Mouse (Mus musculus): Measurements from ENCODE around the gene Cpd. TPM values are rescaled to one million over a fixed set of nuclear protein-coding genes. Genes with fewer than 3 reads are reported as not detected.

Cpd gene
- 14.3 and 14.8 TPM in 2 replicates for polyA plus RNA-seq (2014; fragmentation: Nextera tagmentation; extraction: Ambion mirVana)

DNA sequence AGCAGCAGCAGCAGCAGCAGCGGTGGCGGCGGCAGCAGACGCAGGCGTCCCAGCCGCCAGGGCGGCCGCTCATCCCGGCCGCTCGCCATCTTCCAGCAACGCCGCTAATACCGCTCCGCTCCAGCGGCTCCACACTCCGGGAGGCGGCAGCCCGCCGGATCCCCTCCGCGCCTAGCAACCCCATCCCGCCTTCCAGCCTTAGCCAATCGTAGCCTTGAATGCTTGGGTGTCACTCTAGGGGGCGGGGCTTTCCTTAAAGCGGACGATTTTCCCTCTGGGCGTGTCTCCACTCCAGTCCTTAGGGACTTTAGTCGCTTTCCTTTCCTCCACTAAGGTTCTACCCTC, at the start of gene Cpd:
Cpd (minus strand) TSS at position 141 of the 345 bp plus-strand sequence.
- H3K36me3 ChIP-seq (ENCODE audit: control insufficient read depth, insufficient read depth, low read length) = no peaks in the 10 kb centered on the region
- ATAC-seq (ENCODE audit: insufficient number of reproducible peaks, low FRiP score, low TSS enrichment, low read depth) = peak; percentile 98
- WGBS = under 1% methylated on average over 22 of the region's 29 CpGs
- H3K4me3 ChIP-seq (ENCODE audit: low read depth, low read length) = peak within 1 kb of the TSS; percentile 88
- DNase-seq (ENCODE audit: low spot score) = peak; percentile 96
- peak within 1 kb of the TSS; percentile 83 for H3K9ac ChIP-seq (ENCODE audit: low read length)
- 0 out of 2 replicates have a peak within 1 kb of the TSS, but pooled peaks have one; percentile 45 for H3K27ac ChIP-seq (replicated peaks; ENCODE audit: low read depth, low read length)
- no peaks in the 10 kb centered on the region for H3K27me3 ChIP-seq (ENCODE audit: control insufficient read depth, insufficient read depth, low read length)
- peak within 1 kb of the TSS; percentile 98 for H3K4me2 ChIP-seq (ENCODE audit: low read depth, severe bottlenecking)
- no peaks in the 10 kb centered on the region for H3K9me3 ChIP-seq (ENCODE audit: control insufficient read depth, low read length)
- H3K4me1 ChIP-seq (ENCODE audit: control insufficient read depth, insufficient read depth, low read length) = peaks cover 16% of the 10 kb centered on the region

DNA sequence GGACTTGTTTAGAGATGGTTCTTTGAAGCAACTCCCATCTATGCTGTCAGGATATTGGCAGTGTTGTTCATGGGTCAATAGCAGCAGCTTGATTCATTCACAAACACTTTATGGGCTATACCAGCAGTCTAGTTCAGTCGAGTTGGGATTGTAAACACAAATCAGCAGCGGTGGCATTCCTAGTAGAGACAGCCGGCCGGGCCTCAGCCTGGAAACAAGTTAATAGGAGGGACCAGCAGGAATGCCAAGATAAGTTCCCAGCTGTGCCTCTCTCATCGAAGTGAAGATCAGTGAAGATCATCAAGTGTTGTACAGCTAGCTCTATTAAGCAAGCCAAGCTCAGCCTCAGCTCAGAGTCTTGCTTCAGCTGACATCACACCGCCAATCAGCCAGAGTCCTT, 49.5 kb upstream of the Cpd start:
- H3K36me3 ChIP-seq (ENCODE audit: control insufficient read depth, insufficient read depth, low read length) = no peaks in the 10 kb centered on the region
- ATAC-seq (ENCODE audit: insufficient number of reproducible peaks, low FRiP score, low TSS enrichment, low read depth) (no peak), DNase-seq (ENCODE audit: low spot score) (no peak)
- no peak overlapping the region for H3K4me2 ChIP-seq (ENCODE audit: low read depth, severe bottlenecking)
- H3K27ac ChIP-seq (replicated peaks; ENCODE audit: low read depth, low read length) = no peak overlapping the region
- H3K9me3 ChIP-seq (ENCODE audit: control insufficient read depth, low read length) = no peaks in the 10 kb centered on the region
- no peak overlapping the region for H3K4me3 ChIP-seq (ENCODE audit: low read depth, low read length)
- H3K27me3 ChIP-seq (ENCODE audit: control insufficient read depth, insufficient read depth, low read length) = no peaks in the 10 kb centered on the region
- 0 out of 2 replicates have a peak, but pooled peaks cover 4% of the 10 kb centered on the region for H3K4me1 ChIP-seq (ENCODE audit: control insufficient read depth, insufficient read depth, low read length)
- no peak overlapping the region for H3K9ac ChIP-seq (ENCODE audit: low read length)
- 60% methylated on average over 6 of the region's 6 CpGs for WGBS

DNA sequence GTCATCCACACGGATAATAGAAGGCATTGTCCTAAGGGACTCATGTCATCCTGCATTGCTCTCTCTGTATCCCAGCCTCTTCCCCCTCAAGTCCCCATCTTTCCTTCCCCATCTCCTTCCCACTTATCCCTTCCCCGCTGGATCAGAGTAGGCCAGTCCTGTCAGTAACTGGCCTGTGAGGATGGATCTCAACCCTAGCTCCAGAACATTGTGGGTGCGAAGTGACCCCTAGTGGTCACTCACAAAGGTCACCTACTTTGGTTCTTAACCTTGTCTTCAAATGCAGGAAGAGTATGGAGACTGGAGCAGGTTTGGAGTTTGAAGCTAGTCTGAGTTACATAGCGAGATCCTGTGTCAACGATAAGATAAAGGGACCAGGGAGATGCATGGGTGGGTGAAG, 47.4 kb upstream of the Cpd start:
- no peaks in the 10 kb centered on the region for H3K27me3 ChIP-seq (ENCODE audit: control insufficient read depth, insufficient read depth, low read length)
- H3K4me2 ChIP-seq (ENCODE audit: low read depth, severe bottlenecking) = no peak overlapping the region
- H3K9ac ChIP-seq (ENCODE audit: low read length) = no peak overlapping the region
- no peaks in the 10 kb centered on the region for H3K9me3 ChIP-seq (ENCODE audit: control insufficient read depth, low read length)
- 36% methylated on average over 5 of the region's 5 CpGs for WGBS
- ATAC-seq (ENCODE audit: insufficient number of reproducible peaks, low FRiP score, low TSS enrichment, low read depth) (no peak), DNase-seq (ENCODE audit: low spot score) (peak; percentile 69)
- no peak overlapping the region for H3K4me3 ChIP-seq (ENCODE audit: low read depth, low read length)
- no peaks in the 10 kb centered on the region for H3K36me3 ChIP-seq (ENCODE audit: control insufficient read depth, insufficient read depth, low read length)
- H3K27ac ChIP-seq (replicated peaks; ENCODE audit: low read depth, low read length) = no peak overlapping the region
- peaks cover 7% of the 10 kb centered on the region; the same call in 1 of the 2 replicates for H3K4me1 ChIP-seq (ENCODE audit: control insufficient read depth, insufficient read depth, low read length)

DNA sequence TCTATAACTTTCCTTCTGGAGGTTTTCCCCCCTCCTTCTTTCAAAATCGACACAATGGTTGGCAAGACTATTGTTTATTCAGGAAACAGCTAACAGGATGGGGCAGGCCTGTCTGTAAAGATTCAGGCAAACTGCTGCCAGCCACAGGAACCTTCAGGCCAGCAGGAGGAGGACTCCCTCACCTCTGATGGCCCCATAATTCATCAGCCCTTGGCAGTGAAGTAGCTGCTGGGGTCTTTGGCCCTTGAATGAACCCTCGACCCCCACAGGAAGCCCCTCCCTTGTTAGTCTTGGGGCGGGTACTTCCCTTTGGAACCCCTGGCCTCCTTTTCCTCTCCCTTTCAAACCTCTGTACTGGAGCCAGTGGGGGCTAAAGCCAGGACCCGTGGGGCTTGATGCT, 46.8 kb upstream of the Cpd start:
- Histone ChIP-seq H3K36me3 (ENCODE audit: control insufficient read depth, insufficient read depth, low read length) (no peaks in the 10 kb centered on the region), H3K9ac (ENCODE audit: low read length) (no peak overlapping the region), H3K27me3 (ENCODE audit: control insufficient read depth, insufficient read depth, low read length) (no peaks in the 10 kb centered on the region), H3K9me3 (ENCODE audit: control insufficient read depth, low read length) (no peaks in the 10 kb centered on the region), H3K4me1 (ENCODE audit: control insufficient read depth, insufficient read depth, low read length) (peaks cover 7% of the 10 kb centered on the region; the same call in 1 of the 2 replicates), H3K4me3 (ENCODE audit: low read depth, low read length) (no peak overlapping the region), H3K27ac (replicated peaks; ENCODE audit: low read depth, low read length) (no peak overlapping the region), H3K4me2 (ENCODE audit: low read depth, severe bottlenecking) (no peak overlapping the region)
- no peak for ATAC-seq (ENCODE audit: insufficient number of reproducible peaks, low FRiP score, low TSS enrichment, low read depth)
- WGBS = 12% methylated on average over 4 of the region's 4 CpGs
- peak; percentile 36 for DNase-seq (ENCODE audit: low spot score)

DNA sequence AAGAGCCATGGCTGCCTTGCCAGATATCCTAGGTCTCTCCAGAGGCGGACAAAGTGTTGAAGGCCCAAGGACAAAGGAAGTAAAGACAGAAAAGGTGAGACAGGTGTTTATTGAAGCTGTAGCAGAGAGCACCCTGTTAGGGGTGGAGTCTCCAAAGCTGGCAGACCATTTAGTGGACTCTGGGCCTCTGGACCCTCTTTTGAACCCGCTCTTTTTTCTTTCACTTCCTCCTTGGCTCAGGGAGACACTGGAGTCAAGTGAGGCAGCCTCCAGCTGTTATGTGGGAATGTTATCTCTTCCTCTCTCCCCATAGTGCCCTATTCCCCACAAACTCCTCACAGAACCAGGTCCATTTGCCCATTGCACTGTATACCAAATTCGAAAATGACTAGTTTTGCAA, 46.2 kb upstream of the Cpd start:
- DNase-seq (ENCODE audit: low spot score) (no peak), ATAC-seq (ENCODE audit: insufficient number of reproducible peaks, low FRiP score, low TSS enrichment, low read depth) (no peak)
- Histone ChIP-seq H3K27me3 (ENCODE audit: control insufficient read depth, insufficient read depth, low read length) (no peaks in the 10 kb centered on the region), H3K4me3 (ENCODE audit: low read depth, low read length) (no peak overlapping the region), H3K4me2 (ENCODE audit: low read depth, severe bottlenecking) (no peak overlapping the region), H3K9ac (ENCODE audit: low read length) (no peak overlapping the region), H3K36me3 (ENCODE audit: control insufficient read depth, insufficient read depth, low read length) (no peaks in the 10 kb centered on the region), H3K4me1 (ENCODE audit: control insufficient read depth, insufficient read depth, low read length) (peaks cover 7% of the 10 kb centered on the region; the same call in 1 of the 2 replicates), H3K9me3 (ENCODE audit: control insufficient read depth, low read length) (no peaks in the 10 kb centered on the region), H3K27ac (replicated peaks; ENCODE audit: low read depth, low read length) (no peak overlapping the region)
- WGBS = 89% methylated on average over 3 of the region's 3 CpGs

DNA sequence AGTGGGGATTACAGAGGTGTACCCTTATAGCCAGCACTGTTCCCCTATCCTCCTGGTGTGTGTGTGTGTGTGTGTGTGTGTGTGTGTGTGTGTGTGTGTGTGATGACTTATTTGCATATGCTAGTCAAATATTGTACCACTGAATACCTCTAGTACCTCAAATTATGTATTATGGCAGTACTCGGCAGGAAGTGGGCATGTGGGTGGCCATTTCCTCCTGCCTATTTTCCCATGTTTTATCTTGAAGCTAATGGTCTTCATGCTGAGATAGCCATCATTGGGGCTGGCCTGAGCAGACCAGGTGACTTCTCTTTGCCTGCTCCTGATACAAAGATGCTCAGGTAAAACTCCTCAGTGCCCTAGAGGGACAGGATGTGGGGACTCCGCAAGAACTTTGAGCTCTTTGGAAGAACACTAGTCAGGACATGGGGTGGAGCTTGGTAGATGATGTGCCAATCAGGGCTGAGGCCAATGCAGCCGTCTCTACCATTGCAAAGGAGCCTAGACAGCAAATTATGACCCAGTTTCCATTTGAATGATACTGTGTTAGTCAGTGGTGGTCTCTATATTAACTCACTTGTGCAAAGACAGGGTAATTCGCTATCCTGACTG, 45.0 kb upstream of the Cpd start:
- ATAC-seq (ENCODE audit: insufficient number of reproducible peaks, low FRiP score, low TSS enrichment, low read depth) (no peak), DNase-seq (ENCODE audit: low spot score) (no peak)
- no peaks in the 10 kb centered on the region for H3K36me3 ChIP-seq (ENCODE audit: control insufficient read depth, insufficient read depth, low read length)
- H3K4me2 ChIP-seq (ENCODE audit: low read depth, severe bottlenecking) = no peak overlapping the region
- no peaks in the 10 kb centered on the region for H3K27me3 ChIP-seq (ENCODE audit: control insufficient read depth, insufficient read depth, low read length)
- H3K9me3 ChIP-seq (ENCODE audit: control insufficient read depth, low read length) = no peaks in the 10 kb centered on the region
- no peak overlapping the region for H3K9ac ChIP-seq (ENCODE audit: low read length)
- no peak overlapping the region for H3K27ac ChIP-seq (replicated peaks; ENCODE audit: low read depth, low read length)
- H3K4me3 ChIP-seq (ENCODE audit: low read depth, low read length) = no peak overlapping the region
- WGBS = 83% methylated on average over 4 of the region's 4 CpGs
- H3K4me1 ChIP-seq (ENCODE audit: control insufficient read depth, insufficient read depth, low read length) = peaks cover 7% of the 10 kb centered on the region; the same call in 1 of the 2 replicates

DNA sequence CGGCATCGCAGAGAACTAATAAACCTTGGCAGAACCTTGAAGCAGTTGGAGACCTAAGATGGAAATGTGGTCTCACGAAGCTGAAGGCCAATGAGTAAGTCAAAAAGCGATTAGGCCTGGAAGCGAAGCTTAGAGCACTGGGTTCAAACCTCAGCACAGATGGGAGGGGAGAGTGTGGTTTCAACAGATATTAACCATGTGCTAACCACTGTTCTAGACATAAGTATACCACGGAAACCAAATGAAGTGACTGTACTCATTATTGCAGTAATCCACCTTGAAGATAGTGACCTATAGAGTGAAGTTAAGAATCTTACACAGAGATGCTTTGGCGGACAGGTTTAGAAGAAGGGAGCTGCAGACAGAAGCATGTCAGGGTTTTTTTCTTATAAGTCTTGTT, 44.4 kb upstream of the Cpd start:
- H3K36me3 ChIP-seq (ENCODE audit: control insufficient read depth, insufficient read depth, low read length) = no peaks in the 10 kb centered on the region
- H3K9me3 ChIP-seq (ENCODE audit: control insufficient read depth, low read length) = no peaks in the 10 kb centered on the region
- no peak for DNase-seq (ENCODE audit: low spot score)
- no peak overlapping the region for H3K4me3 ChIP-seq (ENCODE audit: low read depth, low read length)
- no peak overlapping the region for H3K4me2 ChIP-seq (ENCODE audit: low read depth, severe bottlenecking)
- H3K4me1 ChIP-seq (ENCODE audit: control insufficient read depth, insufficient read depth, low read length) = peaks cover 7% of the 10 kb centered on the region; the same call in 1 of the 2 replicates
- ATAC-seq (ENCODE audit: insufficient number of reproducible peaks, low FRiP score, low TSS enrichment, low read depth) = no peak
- no peaks in the 10 kb centered on the region for H3K27me3 ChIP-seq (ENCODE audit: control insufficient read depth, insufficient read depth, low read length)
- no peak overlapping the region for H3K27ac ChIP-seq (replicated peaks; ENCODE audit: low read depth, low read length)
- 92% methylated on average over 7 of the region's 7 CpGs for WGBS
- no peak overlapping the region for H3K9ac ChIP-seq (ENCODE audit: low read length)

DNA sequence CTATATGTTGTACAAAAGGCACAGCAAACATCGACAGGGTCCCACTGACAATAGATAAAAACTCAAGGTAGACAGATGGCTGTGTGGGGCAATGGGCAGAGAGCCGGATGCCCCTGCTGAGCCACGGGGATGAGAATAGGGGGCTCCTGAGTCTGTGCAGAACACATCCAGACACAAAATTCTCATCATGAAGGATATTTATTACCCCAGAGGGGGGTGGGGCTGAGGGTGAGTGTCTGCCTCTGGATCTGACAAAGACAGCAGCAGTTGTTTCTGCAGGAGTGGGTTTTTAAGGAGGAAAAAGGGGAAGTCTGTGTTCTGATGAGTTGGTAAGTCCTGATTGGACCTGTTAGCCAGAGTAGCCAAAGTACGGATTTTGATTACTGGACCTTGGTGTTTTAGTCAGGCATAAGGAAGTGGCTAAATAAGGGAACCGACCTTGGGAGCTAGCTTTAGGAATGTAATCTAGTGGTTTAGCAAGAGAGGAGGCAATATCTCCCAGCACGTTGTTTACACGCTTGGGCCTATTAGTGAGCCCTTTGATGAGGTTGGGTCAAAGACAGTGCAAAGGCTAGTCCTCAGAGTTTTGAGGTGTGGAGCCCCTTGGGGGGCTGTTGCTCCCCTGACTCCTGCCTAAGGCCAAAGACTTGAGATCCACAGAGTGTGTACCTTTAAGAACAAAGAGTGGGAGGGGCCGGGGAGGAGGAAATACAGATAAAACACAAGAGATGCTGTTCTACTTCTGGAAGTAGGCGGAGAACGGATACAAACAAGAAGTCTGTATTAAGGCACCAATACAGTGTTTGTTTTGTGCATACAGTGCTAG, 42.7 kb upstream of the Cpd start:
- 49% methylated on average over 10 of the region's 10 CpGs for WGBS
- Histone ChIP-seq H3K27me3 (ENCODE audit: control insufficient read depth, insufficient read depth, low read length) (no peaks in the 10 kb centered on the region), H3K4me3 (ENCODE audit: low read depth, low read length) (no peak overlapping the region), H3K27ac (replicated peaks; ENCODE audit: low read depth, low read length) (no peak overlapping the region), H3K9me3 (ENCODE audit: control insufficient read depth, low read length) (no peaks in the 10 kb centered on the region), H3K9ac (ENCODE audit: low read length) (no peak overlapping the region), H3K4me1 (ENCODE audit: control insufficient read depth, insufficient read depth, low read length) (peaks cover 7% of the 10 kb centered on the region; the same call in 1 of the 2 replicates), H3K4me2 (ENCODE audit: low read depth, severe bottlenecking) (no peak overlapping the region), H3K36me3 (ENCODE audit: control insufficient read depth, insufficient read depth, low read length) (no peaks in the 10 kb centered on the region)
- ATAC-seq (ENCODE audit: insufficient number of reproducible peaks, low FRiP score, low TSS enrichment, low read depth) (no peak), DNase-seq (ENCODE audit: low spot score) (no peak)

Data from limb, embryonic 11.5 days (tissue).